Mouse (Mus musculus) adrenal gland, adult 2 months (tissue): ENCODE data around the gene Dcaf12. TPM values are rescaled to one million over a fixed set of nuclear protein-coding genes. Genes with fewer than 3 reads are reported as not detected.

Experiments used
- polyA plus RNA-seq: library from polyadenylated mRNA; depleted of rRNA; stranded (reverse); fragments of >200 nt; gene quantifications from 2 replicates; pipeline ENCODE4 v1.2.3, GENCODE M21; 2012; rRNA removed
- total RNA-seq, 2 experiments: library from RNA; stranded (reverse); gene quantifications; 2 replicates each; pipeline ENCODE4 v1.2.3; 2021

The Dcaf12 gene
- total and polyA plus RNA-seq, 3 experiments = 26.0 to 49.4 (median 44.5) TPM

Other genes with a start within 250 kb of the Dcaf12 start
- gene Aqp3, start 216.7 kb downstream of the Dcaf12 start, total RNA-seq = under 1 TPM in 1 of 2 experiments, not detected in 1; 0.28 TPM
- gene Aqp3, start 216.7 kb downstream of the Dcaf12 start, polyA plus RNA-seq = 0.22 and 0.40 TPM in 2 replicates
- gene Nol6, start 190.4 kb downstream of the Dcaf12 start, total RNA-seq = 10 to 100 TPM; 58.1 to 59.3 TPM
- 66.5 and 89.8 TPM in 2 replicates for gene Nol6, start 190.4 kb downstream of the Dcaf12 start, polyA plus RNA-seq
- 100 to 1,000 TPM in 1 of 2 experiments, 10 to 100 TPM in 1; 94.6 to 105 TPM for gene Ube2r2, start 179.1 kb downstream of the Dcaf12 start, total RNA-seq
- 32.7 and 45.5 TPM in 2 replicates for gene Ube2r2, start 179.1 kb downstream of the Dcaf12 start, polyA plus RNA-seq
- 10 to 100 TPM; 34.4 to 42.4 TPM for gene Ubap2, start 39.7 kb downstream of the Dcaf12 start, total RNA-seq
- gene Ubap2, start 39.7 kb downstream of the Dcaf12 start, polyA plus RNA-seq = 206 and 245 TPM in 2 replicates
- 10 to 100 TPM; 50.2 to 59.9 TPM for gene Ubap1, start 34.1 kb upstream of the Dcaf12 start, total RNA-seq
- 13.9 and 16.0 TPM in 2 replicates for gene Ubap1, start 34.1 kb upstream of the Dcaf12 start, polyA plus RNA-seq
- 1 to 10 TPM in 1 of 2 experiments, under 1 TPM in 1; 0.83 to 1.4 TPM for gene Kif24, start 150.0 kb upstream of the Dcaf12 start, total RNA-seq
- 0.30 and 0.56 TPM in 2 replicates for gene Kif24, start 150.0 kb upstream of the Dcaf12 start, polyA plus RNA-seq
- gene Nudt2, start 150.3 kb upstream of the Dcaf12 start, total RNA-seq = 10 to 100 TPM; 32.8 to 33.0 TPM
- 4.9 and 5.6 TPM in 2 replicates for gene Nudt2, start 150.3 kb upstream of the Dcaf12 start, polyA plus RNA-seq
- 10 to 100 TPM; 12.3 to 15.2 TPM for gene AI464131, start 188.2 kb upstream of the Dcaf12 start, total RNA-seq
- 11.5 and 14.6 TPM in 2 replicates for gene AI464131, start 188.2 kb upstream of the Dcaf12 start, polyA plus RNA-seq
- under 1 TPM in 1 of 2 experiments, not detected in 1; 0.55 TPM for gene 1110017D15Rik, start 202.4 kb upstream of the Dcaf12 start, total RNA-seq
- gene 1110017D15Rik, start 202.4 kb upstream of the Dcaf12 start, polyA plus RNA-seq = 0.40 and 0.66 TPM in 2 replicates